Mouse (Mus musculus): ENCODE measurements at regions not wholly inside any gene's neighbourhood (a gene's known extent, or its start where the extent isn't known, plus 50 kb on each side); places are given as distances from the start of the nearest gene placed in this dataset.

GRCm38 (mm10) chr12:46945707-46946106 is 127.0 kb upstream of the Nova1 start:
- TF ChIP-seq POLR2A (IDR thresholded peaks at IDR 0.05; ENCODE audit: insufficient read length, low read depth) (no peak), E2F4 (IDR thresholded peaks at IDR 0.05; ENCODE audit: insufficient read depth) (no peak), USF1 (IDR thresholded peaks at IDR 0.05; ENCODE audit: low read depth) (no peak)
